Mouse (Mus musculus) limb, embryonic 10.5 days (tissue): ENCODE results near the gene A930017K11Rik. TPM values are rescaled to one million over a fixed set of nuclear protein-coding genes. Genes with fewer than 3 reads are reported as not detected.

Source experiments
- DNase-seq: peaks from one replicate; pipeline ENCODE4 v3.0.0-alpha.2; 2017; ENCODE audit warnings: low spot score
- H3K27ac ChIP-seq: fragments of 300-500 bp; sonication (generic); 2 replicates; pipeline ENCODE4 v1.5.1; 2016; ENCODE audit warnings: mild to moderate bottlenecking
- H3K27me3 ChIP-seq: fragments of 300-500 bp; sonication (generic); 2 replicates; pipeline ENCODE4 v1.6.1; 2016; ENCODE audit warnings: low read depth, mild to moderate bottlenecking; ENCODE audit not compliant: poor library complexity, severe bottlenecking
- H3K36me3 ChIP-seq: fragments of 300-500 bp; sonication (generic); 2 replicates; pipeline ENCODE4 v1.6.1; 2016; ENCODE audit warnings: mild to moderate bottlenecking, moderate library complexity
- H3K4me1 ChIP-seq: fragments of 300-500 bp; sonication (generic); 2 replicates; pipeline ENCODE4 v1.6.1; 2016
- H3K4me3 ChIP-seq: fragments of 300-500 bp; sonication (generic); 2 replicates; pipeline ENCODE4 v1.5.1; 2016; ENCODE audit warnings: mild to moderate bottlenecking, moderate library complexity
- H3K9me3 ChIP-seq: fragments of 300-500 bp; sonication (generic); replicated peaks from 2 replicates; pipeline ENCODE4 v1.6.1; 2016; ENCODE audit warnings: mild to moderate bottlenecking
- WGBS: fragments of 180-500 bp; shearing (Covaris S2); methylation state at CpG from one replicate; pipeline ENCODE4 v1.1.7; 2016; 5-methylcytosine and 5-hydroxymethylcytosine counted together
- polyA plus RNA-seq: library from polyadenylated mRNA; unstranded; fragments of >200 nt; fragmentation: Nextera tagmentation; extraction: Ambion mirVana; gene quantifications from 2 replicates; pipeline ENCODE4 v1.2.1, GENCODE M21; 2016

The A930017K11Rik gene
- polyA plus RNA-seq, 1 experiment from 2014 or later, result 0.08 TPM

DNA sequence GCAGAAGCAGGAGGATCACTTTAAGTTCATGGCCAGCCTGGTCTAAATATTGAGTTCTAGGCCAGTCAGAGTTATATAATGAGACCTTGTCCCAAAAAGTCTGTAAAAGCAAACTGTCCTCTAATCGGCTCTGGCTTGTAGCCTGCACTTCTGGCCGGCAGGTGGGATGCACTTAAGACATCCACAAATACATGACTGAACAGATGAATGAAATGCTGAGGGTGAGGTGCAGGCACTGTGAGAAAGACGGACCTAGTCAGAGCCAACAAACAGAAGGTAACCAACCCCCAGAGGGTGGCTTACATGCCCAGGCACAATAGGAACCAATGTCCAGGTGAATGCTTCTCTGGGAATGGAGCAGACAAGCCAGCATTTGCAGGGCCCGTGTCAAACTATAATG is 38.1 kb downstream of the A930017K11Rik start:
- Histone ChIP-seq H3K4me1 (peaks cover 15% of the 10 kb centered on the region), H3K36me3 (peaks cover 47% of the 10 kb centered on the region), H3K9me3 (no peaks in the 10 kb centered on the region), H3K4me3 (no peak overlapping the region), H3K27me3 (no peaks in the 10 kb centered on the region), H3K27ac (no peak overlapping the region)
- no peak for DNase-seq
- 88% methylated on average over 4 of the region's 4 CpGs for WGBS

DNA sequence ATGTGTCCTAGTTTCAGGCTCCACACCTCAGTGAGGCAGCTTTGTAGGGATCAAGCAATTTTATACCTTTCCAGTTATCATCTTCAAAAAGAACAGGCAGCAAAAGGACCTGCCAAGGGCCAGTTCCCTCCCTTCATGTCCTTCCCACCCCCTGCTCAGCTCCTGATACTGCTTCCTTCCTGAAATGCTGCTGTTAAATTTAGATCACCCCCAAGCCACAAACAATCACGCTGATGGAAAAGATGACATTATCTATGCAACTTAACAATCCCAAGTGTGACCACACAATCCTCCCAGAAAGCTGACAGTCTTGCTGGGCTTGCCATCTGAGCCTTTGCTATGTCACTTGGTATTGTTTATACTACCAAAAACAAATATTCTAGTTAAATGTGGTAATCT is 38.5 kb downstream of the A930017K11Rik start:
- DNase-seq, result no peak
- peaks cover 14% of the 10 kb centered on the region for H3K4me1 ChIP-seq
- peaks cover 47% of the 10 kb centered on the region for H3K36me3 ChIP-seq
- H3K9me3 ChIP-seq, result no peaks in the 10 kb centered on the region
- WGBS, result 86% methylated on average over 1 of the region's 1 CpGs
- no peak overlapping the region for H3K4me3 ChIP-seq
- H3K27me3 ChIP-seq, result no peaks in the 10 kb centered on the region
- no peak overlapping the region for H3K27ac ChIP-seq

DNA sequence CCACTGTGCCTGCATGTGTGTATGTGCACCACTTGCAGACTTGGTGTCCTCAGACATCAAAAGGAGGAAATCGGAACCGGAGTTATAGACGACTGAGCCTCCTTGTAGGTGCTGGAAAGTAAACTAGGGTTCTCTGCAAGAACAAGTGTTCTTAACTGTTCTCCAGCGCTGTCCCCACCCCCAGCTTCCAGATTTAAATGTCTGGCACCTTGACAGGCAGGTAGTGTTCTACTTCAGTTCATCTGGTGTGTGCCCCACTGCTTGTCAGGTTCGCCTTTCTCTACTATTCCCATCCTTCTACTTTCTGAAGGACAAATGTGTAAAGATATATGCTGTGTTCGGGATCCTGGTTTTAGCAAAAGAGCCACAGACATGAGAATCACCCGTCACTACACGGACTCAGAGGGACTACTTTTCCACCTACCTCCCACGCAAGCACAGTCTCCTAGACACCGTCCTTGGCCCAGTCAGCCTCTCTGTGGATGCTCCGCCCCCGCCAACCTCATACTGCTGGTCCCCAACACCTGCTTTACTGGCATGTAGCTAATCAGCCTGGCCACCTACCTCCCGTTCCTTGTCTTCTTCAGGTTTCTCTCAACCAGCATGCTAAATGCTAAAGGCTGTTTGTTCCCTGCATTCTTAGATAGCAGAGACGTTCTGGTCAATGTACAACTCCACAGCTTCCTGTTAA is 39.0 kb downstream of the A930017K11Rik start:
- 87% methylated on average over 14 of the region's 14 CpGs for WGBS

DNA sequence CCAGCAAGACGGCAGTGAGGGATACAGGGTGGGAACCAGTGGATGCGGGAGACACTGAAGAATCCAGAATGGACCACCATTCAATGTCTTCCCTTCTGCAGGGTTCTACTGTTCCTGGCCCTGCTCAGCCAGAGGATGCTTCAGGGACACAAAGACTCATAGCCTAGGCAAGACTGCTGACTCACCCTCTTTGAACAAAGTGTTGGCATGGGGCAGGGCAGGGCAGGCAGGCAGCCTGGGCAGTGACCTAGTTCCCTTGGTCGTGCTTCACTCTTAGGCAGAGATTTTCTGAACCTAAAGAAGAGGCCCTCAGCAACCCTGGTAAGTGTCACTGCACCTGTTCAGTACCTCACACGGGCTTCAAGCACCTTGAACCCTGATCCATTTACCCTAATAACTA is 40.5 kb downstream of the A930017K11Rik start:
- 87% methylated on average over 4 of the region's 4 CpGs for WGBS

More for the DNA sequence above, 39.0 kb downstream of the A930017K11Rik start:
- peaks cover 47% of the 10 kb centered on the region for H3K36me3 ChIP-seq
- H3K27ac ChIP-seq, result no peak overlapping the region
- no peak for DNase-seq
- H3K4me3 ChIP-seq, result no peak overlapping the region
- peaks cover 9% of the 10 kb centered on the region for H3K4me1 ChIP-seq
- no peaks in the 10 kb centered on the region for H3K9me3 ChIP-seq
- no peaks in the 10 kb centered on the region for H3K27me3 ChIP-seq

DNA sequence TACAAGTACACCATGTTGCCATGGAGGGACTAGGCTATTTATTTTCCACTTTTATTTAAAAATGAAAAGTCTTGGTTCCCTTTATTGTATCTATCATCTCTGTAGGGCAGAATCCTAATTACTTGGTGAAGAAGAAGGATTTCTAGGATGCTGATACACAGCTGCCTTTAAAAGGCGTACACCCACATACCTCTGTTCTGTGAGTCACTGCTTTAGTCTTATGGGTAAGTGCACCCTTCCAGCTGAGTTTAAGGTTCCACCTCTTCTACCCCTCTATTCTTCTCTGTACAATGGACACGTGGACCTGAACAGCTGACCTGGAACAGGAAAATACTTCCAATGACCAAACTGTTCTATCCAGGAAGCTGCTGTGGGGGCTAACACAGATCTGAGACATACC is 44.7 kb downstream of the A930017K11Rik start:
- H3K4me3 ChIP-seq, result no peak overlapping the region
- DNase-seq, result no peak
- H3K27me3 ChIP-seq, result no peaks in the 10 kb centered on the region
- H3K27ac ChIP-seq, result no peak overlapping the region
- 90% methylated on average over 2 of the region's 2 CpGs for WGBS
- peaks cover 29% of the 10 kb centered on the region for H3K36me3 ChIP-seq
- H3K4me1 ChIP-seq, result no peaks in the 10 kb centered on the region
- H3K9me3 ChIP-seq, result no peaks in the 10 kb centered on the region

More for the DNA sequence above, 40.5 kb downstream of the A930017K11Rik start:
- no peaks in the 10 kb centered on the region for H3K9me3 ChIP-seq
- no peaks in the 10 kb centered on the region for H3K27me3 ChIP-seq
- no peaks in the 10 kb centered on the region for H3K4me1 ChIP-seq
- no peak overlapping the region for H3K27ac ChIP-seq
- H3K36me3 ChIP-seq, result peaks cover 39% of the 10 kb centered on the region
- DNase-seq, result no peak
- no peak overlapping the region for H3K4me3 ChIP-seq

DNA sequence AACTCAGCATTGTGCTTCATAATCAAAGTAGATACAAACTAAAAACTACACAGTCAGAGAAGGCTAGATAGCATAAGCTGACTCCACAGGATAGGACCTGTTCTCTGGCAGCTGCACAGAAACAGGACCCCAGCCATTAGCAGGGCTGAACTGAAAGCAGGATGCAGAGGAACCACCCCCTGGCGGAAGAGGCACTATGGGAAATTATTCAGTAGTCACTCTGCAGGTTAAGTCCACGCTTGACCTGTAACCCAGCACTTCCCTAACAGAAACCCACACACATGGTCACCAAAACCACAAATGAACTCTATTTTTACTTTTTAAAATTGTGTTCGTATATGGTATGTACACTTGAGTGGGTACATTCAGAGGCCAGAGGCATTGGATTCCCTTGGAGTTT is 49.3 kb downstream of the A930017K11Rik start:
- WGBS, result 85% methylated on average over 3 of the region's 3 CpGs
- Histone ChIP-seq H3K4me3 (no peak overlapping the region), H3K36me3 (peaks cover 30% of the 10 kb centered on the region), H3K27ac (no peak overlapping the region), H3K27me3 (no peaks in the 10 kb centered on the region), H3K9me3 (no peaks in the 10 kb centered on the region), H3K4me1 (no peaks in the 10 kb centered on the region)
- no peak for DNase-seq

DNA sequence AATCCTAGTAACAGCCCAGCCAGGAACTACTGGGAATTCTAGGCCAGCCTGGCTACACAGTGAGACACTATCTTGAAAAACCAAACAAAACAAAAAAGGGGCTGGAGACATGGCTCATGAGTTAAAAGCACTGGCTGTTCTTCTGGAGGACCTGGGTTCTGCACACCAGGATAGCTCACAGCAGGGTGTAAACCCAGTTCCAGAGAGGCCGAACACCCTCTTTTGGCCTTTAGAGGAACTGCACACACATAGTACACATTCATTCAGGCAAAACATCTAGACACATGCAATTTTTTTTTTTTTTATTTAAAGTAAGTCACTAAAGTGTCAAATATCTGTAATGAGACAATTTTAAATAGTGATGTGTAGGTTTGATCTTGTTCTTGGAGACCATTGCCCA is 52.2 kb downstream of the A930017K11Rik start:
- Histone ChIP-seq H3K4me1 (peaks cover 10% of the 10 kb centered on the region), H3K27me3 (no peaks in the 10 kb centered on the region), H3K27ac (no peak overlapping the region), H3K9me3 (no peaks in the 10 kb centered on the region), H3K4me3 (no peak overlapping the region), H3K36me3 (peaks cover 19% of the 10 kb centered on the region)
- 94% methylated on average over 1 of the region's 1 CpGs for WGBS
- no peak for DNase-seq

Other genes with a start within 250 kb of the A930017K11Rik start
- 2.0 TPM in 2 replicates for gene Gng13, start 235.4 kb downstream of the A930017K11Rik start, polyA plus RNA-seq
- 68.5 and 71.9 TPM in 2 replicates for gene Chtf18, start 225.1 kb downstream of the A930017K11Rik start, polyA plus RNA-seq
- 24.8 and 27.0 TPM in 2 replicates for gene Rpusd1, start 224.9 kb downstream of the A930017K11Rik start, polyA plus RNA-seq
- gene Mslnl, start 216.5 kb downstream of the A930017K11Rik start, polyA plus RNA-seq, result not detected in 2 replicates
- gene Msln, start 198.2 kb downstream of the A930017K11Rik start, polyA plus RNA-seq, result 0.98 TPM in 1 of 2 replicates, not detected in the other
- 21.2 and 26.8 TPM in 2 replicates for gene Narfl, start 178.8 kb downstream of the A930017K11Rik start, polyA plus RNA-seq
- 59.7 and 80.7 TPM in 2 replicates for gene Haghl, start 166.9 kb downstream of the A930017K11Rik start, polyA plus RNA-seq
- 0.44 and 0.50 TPM in 2 replicates for gene Ccdc78, start 166.0 kb downstream of the A930017K11Rik start, polyA plus RNA-seq
- 55.6 and 63.3 TPM in 2 replicates for gene Fam173a, start 159.7 kb downstream of the A930017K11Rik start, polyA plus RNA-seq
- gene AC134908.4, start 156.9 kb downstream of the A930017K11Rik start, polyA plus RNA-seq, result 0.76 TPM in 1 of 2 replicates, not detected in the other
- 87.5 and 112 TPM in 2 replicates for gene Metrn, start 155.4 kb downstream of the A930017K11Rik start, polyA plus RNA-seq
- 1.0 and 1.5 TPM in 2 replicates for gene Fbxl16, start 143.5 kb downstream of the A930017K11Rik start, polyA plus RNA-seq
- gene Wdr24, start 128.9 kb downstream of the A930017K11Rik start, polyA plus RNA-seq, result 31.6 and 32.0 TPM in 2 replicates
- 52.4 and 54.9 TPM in 2 replicates for gene Jmjd8, start 123.7 kb downstream of the A930017K11Rik start, polyA plus RNA-seq
- gene Stub1, start 119.2 kb downstream of the A930017K11Rik start, polyA plus RNA-seq, result 408 and 426 TPM in 2 replicates
- gene Rhbdl1, start 115.3 kb downstream of the A930017K11Rik start, polyA plus RNA-seq, result 1.0 and 1.2 TPM in 2 replicates
- gene Gm20683, start 110.8 kb downstream of the A930017K11Rik start, polyA plus RNA-seq, result 1.5 and 1.9 TPM in 2 replicates
- 30.8 and 32.6 TPM in 2 replicates for gene Rhot2, start 107.7 kb downstream of the A930017K11Rik start, polyA plus RNA-seq
- 45.5 and 46.2 TPM in 2 replicates for gene Wdr90, start 91.1 kb downstream of the A930017K11Rik start, polyA plus RNA-seq
- gene Mcrip2, start 83.8 kb downstream of the A930017K11Rik start, polyA plus RNA-seq, result 13.6 and 22.0 TPM in 2 replicates
- 69.3 and 69.6 TPM in 2 replicates for gene Mettl26, start 77.5 kb downstream of the A930017K11Rik start, polyA plus RNA-seq
- gene Wfikkn1, start 71.7 kb downstream of the A930017K11Rik start, polyA plus RNA-seq, result 2.6 and 5.6 TPM in 2 replicates
- 37.5 and 37.9 TPM in 2 replicates for gene Rab40c, start 32.8 kb downstream of the A930017K11Rik start, polyA plus RNA-seq
- gene Pigq, start 7.6 kb downstream of the A930017K11Rik start, polyA plus RNA-seq, result 65.2 and 72.1 TPM in 2 replicates
- 0.10 and 0.18 TPM in 2 replicates for gene Nhlrc4, start 7.6 kb downstream of the A930017K11Rik start, polyA plus RNA-seq
- gene Capn15, start 33.2 kb upstream of the A930017K11Rik start, polyA plus RNA-seq, result 38.7 and 38.9 TPM in 2 replicates
- 20.9 and 22.1 TPM in 2 replicates for gene Rab11fip3, start 117.0 kb upstream of the A930017K11Rik start, polyA plus RNA-seq
- 23.0 and 26.3 TPM in 2 replicates for gene Decr2, start 137.8 kb upstream of the A930017K11Rik start, polyA plus RNA-seq
- gene Nme4, start 143.0 kb upstream of the A930017K11Rik start, polyA plus RNA-seq, result 163 and 186 TPM in 2 replicates
- gene Tmem8, start 160.7 kb upstream of the A930017K11Rik start, polyA plus RNA-seq, result 0.53 and 0.56 TPM in 2 replicates
- 302 and 336 TPM in 2 replicates for gene Mrpl28, start 170.9 kb upstream of the A930017K11Rik start, polyA plus RNA-seq
- gene Axin1, start 186.1 kb upstream of the A930017K11Rik start, polyA plus RNA-seq, result 11.5 and 14.2 TPM in 2 replicates
- 0.53 and 0.58 TPM in 2 replicates for gene Pdia2, start 246.5 kb upstream of the A930017K11Rik start, polyA plus RNA-seq